Mouse (Mus musculus) forebrain, embryonic 13.5 days (tissue): Measurements from ENCODE around the gene 4930507D05Rik. TPM values are rescaled to one million over a fixed set of nuclear protein-coding genes. Genes with fewer than 3 reads are reported as not detected.
"Not testable (repeated sequence)": the region's sequence is repeated elsewhere in the genome, so short reads cannot be mapped to it uniquely, and the experiment has no call there.

Experiments
- ATAC-seq: fragments of 200-750 bp; cut with Nextera tagmentation; 2 replicates; pipeline ENCODE4 v1.8.0; 2017
- H3K27ac ChIP-seq: fragments of 300-500 bp; sonication (generic); 2 replicates; pipeline ENCODE4 v1.5.1; 2015; ENCODE audit warnings: inconsistent platforms, mild to moderate bottlenecking, moderate library complexity
- H3K27me3 ChIP-seq: fragments of 300-500 bp; sonication (generic); 2 replicates; pipeline ENCODE4 v1.6.1; 2015; ENCODE audit warnings: mild to moderate bottlenecking, inconsistent platforms
- H3K36me3 ChIP-seq: fragments of 300-500 bp; sonication (generic); 2 replicates; pipeline ENCODE4 v1.6.1; 2015; ENCODE audit warnings: mild to moderate bottlenecking, inconsistent platforms; ENCODE audit not compliant: poor library complexity, severe bottlenecking
- H3K4me1 ChIP-seq: fragments of 300-500 bp; sonication (generic); 2 replicates; pipeline ENCODE4 v1.6.1; 2015; ENCODE audit warnings: inconsistent platforms
- H3K4me2 ChIP-seq: fragments of 300-500 bp; sonication (generic); 2 replicates; pipeline ENCODE4 v1.6.1; 2015; ENCODE audit warnings: inconsistent platforms, mild to moderate bottlenecking, moderate library complexity
- H3K4me3 ChIP-seq: fragments of 300-500 bp; sonication (generic); 2 replicates; pipeline ENCODE4 v1.5.1; 2015; ENCODE audit warnings: mild to moderate bottlenecking, inconsistent platforms
- H3K9ac ChIP-seq: fragments of 300-500 bp; sonication (generic); 2 replicates; pipeline ENCODE4 v1.6.1; 2015; ENCODE audit warnings: mild to moderate bottlenecking, inconsistent platforms
- H3K9me3 ChIP-seq: fragments of 300-500 bp; sonication (generic); replicated peaks from 2 replicates; pipeline ENCODE4 v1.6.1; 2016; ENCODE audit warnings: inconsistent platforms
- WGBS: fragments of 180-500 bp; shearing (Covaris S2); methylation state at CpG from one replicate; pipeline ENCODE4 v1.1.7; 2015; 5-methylcytosine and 5-hydroxymethylcytosine counted together
- polyA plus RNA-seq: library from polyadenylated mRNA; unstranded; fragments of >200 nt; fragmentation: Nextera tagmentation; extraction: Ambion mirVana; gene quantifications from 2 replicates; pipeline ENCODE4 v1.2.1, GENCODE M21; 2015

The 4930507D05Rik gene
- polyA plus RNA-seq, 1 experiment from 2014 or later: 0.70 TPM

DNA sequence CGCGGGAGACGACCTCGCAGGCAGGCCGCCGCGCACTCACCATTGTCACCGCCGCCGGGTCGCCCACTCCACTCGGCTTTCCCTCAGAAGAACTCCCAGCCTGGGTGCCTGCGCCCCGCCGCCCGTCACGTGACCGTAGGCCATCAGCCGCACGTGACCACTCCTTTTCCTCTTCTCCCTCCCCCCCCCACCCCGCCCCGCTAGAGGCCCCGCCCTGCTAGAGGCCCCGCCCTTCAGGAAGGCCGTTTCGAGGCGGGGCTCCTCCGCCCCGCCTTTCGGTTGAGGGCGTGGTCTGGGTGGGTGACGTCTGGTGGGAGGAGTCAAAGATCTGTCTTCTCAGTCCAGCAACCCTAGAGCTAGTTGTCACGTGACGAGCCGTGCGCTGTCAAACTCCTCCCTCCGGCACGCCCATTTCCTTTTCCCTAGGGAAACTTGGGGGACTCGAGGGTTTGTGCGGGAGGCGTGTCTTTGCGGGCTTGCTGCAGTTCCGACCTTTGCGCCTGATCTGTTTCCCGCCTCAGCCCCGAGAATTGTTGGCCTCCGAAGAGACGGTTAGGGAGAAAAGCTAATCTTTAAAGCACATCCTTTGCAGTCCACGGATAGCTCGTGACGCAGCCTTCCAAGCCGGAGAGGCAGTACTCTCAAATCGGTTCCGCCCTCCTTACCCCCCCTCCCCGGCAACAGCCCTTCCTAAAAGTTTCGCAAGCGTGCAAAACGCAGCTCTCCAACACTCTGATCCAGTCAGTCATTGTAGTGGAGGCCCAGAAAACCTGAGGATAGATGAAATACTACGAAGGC, 37.5 kb downstream of the 4930507D05Rik start, which contains the start of gene Vps26a:
Vps26a (minus strand) TSS at position 188 of the 798 bp plus-strand sequence.
- Histone ChIP-seq H3K36me3 (no peaks in the 10 kb centered on the region), H3K4me3 (peak within 1 kb of the TSS; percentile 97), H3K9me3 (no peaks in the 10 kb centered on the region), H3K4me1 (peaks cover 13% of the 10 kb centered on the region), H3K4me2 (peak within 1 kb of the TSS; percentile 75), H3K9ac (peak within 1 kb of the TSS; percentile 95), H3K27me3 (no peaks in the 10 kb centered on the region), H3K27ac (peak within 1 kb of the TSS; percentile 75)
- WGBS: under 1% methylated on average over 59 of the region's 59 CpGs
- peak; percentile 91 for ATAC-seq

DNA sequence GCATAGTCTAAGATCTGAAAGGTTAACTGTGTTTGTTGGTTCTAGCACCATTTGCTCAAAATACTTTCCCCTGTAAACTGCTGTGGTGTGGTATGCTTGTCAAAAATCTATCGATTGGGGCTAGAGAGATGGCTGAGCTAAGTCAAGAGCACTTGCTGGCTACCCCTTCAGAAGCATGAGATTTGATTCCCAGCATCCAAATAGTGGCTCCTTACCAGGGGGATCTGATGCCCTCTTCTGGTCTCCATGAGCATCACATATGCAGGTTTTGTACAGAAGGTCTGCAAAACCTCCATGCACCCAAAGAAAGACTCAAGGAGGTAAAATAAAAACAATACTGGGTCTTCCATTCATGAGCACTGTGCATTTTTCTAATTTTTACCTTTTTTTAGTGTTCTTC, 39.0 kb downstream of the 4930507D05Rik start:
- Histone ChIP-seq H3K4me3 (no peak overlapping the region), H3K9ac (no peak overlapping the region), H3K36me3 (no peaks in the 10 kb centered on the region), H3K9me3 (no peaks in the 10 kb centered on the region), H3K27ac (no peak overlapping the region), H3K4me1 (peaks cover 12% of the 10 kb centered on the region), H3K27me3 (no peaks in the 10 kb centered on the region), H3K4me2 (no peak overlapping the region)
- no peak for ATAC-seq
- WGBS: 21% methylated on average over 1 of the region's 1 CpGs

DNA sequence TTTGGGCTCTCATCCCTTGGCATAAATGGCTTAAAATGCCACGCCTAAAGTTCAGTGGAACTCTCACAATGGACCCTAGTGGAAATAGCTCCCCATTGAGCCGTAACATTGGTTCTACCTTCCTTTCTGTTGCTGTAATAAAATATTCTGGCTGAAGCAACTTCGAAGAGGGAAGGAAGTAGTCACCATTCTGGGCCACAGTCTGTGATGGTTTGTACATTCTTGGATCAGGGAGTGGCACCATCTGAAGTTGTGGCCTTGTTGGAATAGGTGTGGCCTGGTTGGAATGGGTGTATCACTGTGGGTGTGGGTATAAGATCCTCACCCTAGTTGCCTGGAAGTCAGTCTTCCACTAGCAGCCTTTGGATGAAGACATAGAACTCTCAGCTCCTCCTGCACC, 42.4 kb downstream of the 4930507D05Rik start:
- not testable (repeated sequence) for H3K4me1 ChIP-seq, H3K9ac ChIP-seq, ATAC-seq, H3K9me3 ChIP-seq, H3K4me3 ChIP-seq, H3K27me3 ChIP-seq, H3K4me2 ChIP-seq, H3K36me3 ChIP-seq, H3K27ac ChIP-seq
- WGBS: 89% methylated on average over 3 of the region's 3 CpGs

GRCm38 (mm10) chr10:62500088-62500915, 51.0 kb downstream of the 4930507D05Rik start:
- Histone ChIP-seq H3K4me3 (no peak overlapping the region), H3K4me2 (peak overlapping the region; percentile 29; the same call in 1 of the 2 replicates), H3K4me1 (no peaks in the 10 kb centered on the region), H3K9me3 (no peaks in the 10 kb centered on the region), H3K9ac (no peak overlapping the region), H3K27ac (no peak overlapping the region), H3K27me3 (no peaks in the 10 kb centered on the region), H3K36me3 (no peaks in the 10 kb centered on the region)
- WGBS: 24% methylated on average over 15 of the region's 15 CpGs
- ATAC-seq: peak; percentile 62; the same call in 1 of the 2 replicates

Other genes with a start within 250 kb of the 4930507D05Rik start
- 14.2 and 18.0 TPM in 2 replicates for gene Tspan15, start 218.2 kb upstream of the 4930507D05Rik start, polyA plus RNA-seq
- gene Tacr2, start 197.1 kb upstream of the 4930507D05Rik start, polyA plus RNA-seq: not detected in 2 replicates
- 39.5 and 46.8 TPM in 2 replicates for gene Hk1, start 69.6 kb upstream of the 4930507D05Rik start, polyA plus RNA-seq
- 0.24 and 0.34 TPM in 2 replicates for gene Hkdc1, start 27.0 kb upstream of the 4930507D05Rik start, polyA plus RNA-seq
- 24.2 and 25.5 TPM in 2 replicates for gene Supv3l1, start 249 bp downstream of the 4930507D05Rik start, polyA plus RNA-seq
- gene Vps26a, start 37.3 kb downstream of the 4930507D05Rik start, polyA plus RNA-seq: 83.0 and 86.0 TPM in 2 replicates
- 5.9 and 6.0 TPM in 2 replicates for gene Srgn, start 78.0 kb downstream of the 4930507D05Rik start, polyA plus RNA-seq
- 52.1 and 54.5 TPM in 2 replicates for gene Kif1bp, start 129.0 kb downstream of the 4930507D05Rik start, polyA plus RNA-seq
- gene Ddx21, start 152.8 kb downstream of the 4930507D05Rik start, polyA plus RNA-seq: 23.8 and 24.5 TPM in 2 replicates
- 107 and 116 TPM in 2 replicates for gene Ddx50, start 201.7 kb downstream of the 4930507D05Rik start, polyA plus RNA-seq